Mouse (Mus musculus): Measurements from ENCODE around the gene Cbfa2t3. TPM values are rescaled to one million over a fixed set of nuclear protein-coding genes. Genes with fewer than 3 reads are reported as not detected.

The Cbfa2t3 gene
- polyA plus RNA-seq, 2 experiments, result 1.9 to 3.3 TPM

DNA sequence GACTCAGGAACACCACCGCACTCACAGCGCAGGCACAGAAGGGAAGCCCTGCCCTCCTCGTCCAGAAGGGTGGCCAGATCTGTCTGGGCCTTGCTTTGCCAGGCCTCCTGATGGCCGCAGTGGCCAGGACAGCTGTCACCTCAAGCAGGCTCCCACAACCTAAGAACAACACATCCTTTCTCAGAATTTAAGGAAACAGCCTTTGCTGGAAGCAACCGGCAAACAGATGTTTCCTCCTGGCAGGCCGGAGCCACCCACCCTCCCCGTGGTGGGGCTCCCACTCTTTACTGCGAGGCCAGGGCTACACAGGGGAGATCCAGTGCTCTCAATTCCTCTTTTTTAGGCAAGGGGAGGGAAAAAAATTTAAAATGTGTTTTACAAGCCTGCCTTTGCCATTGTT lies 33.7 kb downstream of the Cbfa2t3 start:
- Histone ChIP-seq H3K9ac (replicated peaks) (no peak overlapping the region), H3K36me3 (replicated peaks; ENCODE audit: control insufficient read depth, insufficient read depth, low read depth) (no peaks in the 10 kb centered on the region), H3K27me3 (ENCODE audit: control insufficient read depth, insufficient read depth, low read length) (no peaks in the 10 kb centered on the region), H3K9me3 (ENCODE audit: control insufficient read depth, low read length) (no peaks in the 10 kb centered on the region), H3K4me3 (ENCODE audit: insufficient read depth in 1 of 2, low read depth in 2 of 2, low read length in 2 of 2) (no peak overlapping the region), H3K4me2 (ENCODE audit: low read depth) (no peak overlapping the region), H3K27ac (no peak overlapping the region), H3K4me1 (replicated peaks; ENCODE audit: control insufficient read depth in 2 of 2, insufficient read depth in 2 of 2, low read length in 1 of 2) (peaks cover 20 to 26% of the 10 kb centered on the region in 2 experiments)
- 49% methylated on average over 8 of the region's 8 CpGs for WGBS (ENCODE audit: insufficient replicate concordance)
- DNase-seq (ENCODE audit: low read depth in 3 of 3, low spot score in 3 of 3), result no peak
- TF ChIP-seq EP300 (IDR thresholded peaks at IDR 0.05; ENCODE audit: low read depth) (no peak), CTCF (IDR thresholded peaks at IDR 0.05; ENCODE audit: low read depth) (no peak)
- ATAC-seq (ENCODE audit: insufficient read depth), result no peak

GRCm38 (mm10) chr8:122663670-122664069 lies 35.2 kb downstream of the Cbfa2t3 start:
- H3K27ac ChIP-seq, result no peak overlapping the region
- no peak for ATAC-seq (ENCODE audit: insufficient read depth)
- no peak for TF ChIP-seq CTCF (IDR thresholded peaks at IDR 0.05; ENCODE audit: low read depth)
- TF ChIP-seq EP300 (IDR thresholded peaks at IDR 0.05; ENCODE audit: low read depth), result no peak

DNA sequence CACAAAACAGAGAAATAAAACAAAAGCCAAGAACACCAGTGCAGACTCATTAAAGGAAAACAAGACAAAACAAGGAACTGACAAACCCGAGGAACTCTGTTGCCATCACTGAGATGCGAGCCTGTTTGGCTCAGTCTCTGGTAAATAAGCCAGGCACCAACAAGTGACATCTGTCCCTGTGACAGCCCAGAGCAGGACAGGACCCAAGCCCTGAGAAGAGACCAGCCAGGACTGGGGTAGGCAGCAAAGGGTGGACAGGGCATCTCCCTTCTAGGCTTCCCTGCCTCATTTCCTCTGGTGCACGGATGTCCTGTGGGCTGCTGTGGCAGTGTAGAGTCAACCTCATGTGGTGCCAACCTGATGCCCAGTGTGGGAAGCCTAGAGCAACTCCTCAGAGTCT lies 35.8 kb downstream of the Cbfa2t3 start:
- no peak for ATAC-seq (ENCODE audit: insufficient read depth)
- 60% methylated on average over 3 of the region's 3 CpGs for WGBS (ENCODE audit: insufficient replicate concordance)
- no peak overlapping the region for H3K4me2 ChIP-seq (ENCODE audit: low read depth)
- no peak overlapping the region for H3K4me3 ChIP-seq (ENCODE audit: insufficient read depth in 1 of 2, low read depth in 2 of 2, low read length in 2 of 2)
- no peaks in the 10 kb centered on the region for H3K27me3 ChIP-seq (ENCODE audit: control insufficient read depth, insufficient read depth, low read length)
- H3K9ac ChIP-seq (replicated peaks), result no peak overlapping the region
- no peak for DNase-seq (ENCODE audit: low read depth in 3 of 3, low spot score in 3 of 3)
- H3K36me3 ChIP-seq (replicated peaks; ENCODE audit: control insufficient read depth, insufficient read depth, low read depth), result no peaks in the 10 kb centered on the region
- TF ChIP-seq EP300 (IDR thresholded peaks at IDR 0.05; ENCODE audit: low read depth), result no peak
- TF ChIP-seq CTCF (IDR thresholded peaks at IDR 0.05; ENCODE audit: low read depth), result no peak
- peaks cover 20 to 26% of the 10 kb centered on the region in 2 experiments for H3K4me1 ChIP-seq (replicated peaks; ENCODE audit: control insufficient read depth in 2 of 2, insufficient read depth in 2 of 2, low read length in 1 of 2)
- H3K9me3 ChIP-seq (ENCODE audit: control insufficient read depth, low read length), result no peaks in the 10 kb centered on the region
- no peak overlapping the region for H3K27ac ChIP-seq

More at GRCm38 (mm10) chr8:122663670-122664069, 35.2 kb downstream of the Cbfa2t3 start:
- Histone ChIP-seq H3K9ac (replicated peaks) (no peak overlapping the region), H3K4me2 (ENCODE audit: low read depth) (no peak overlapping the region), H3K4me1 (replicated peaks; ENCODE audit: control insufficient read depth in 2 of 2, insufficient read depth in 2 of 2, low read length in 1 of 2) (peaks cover 20 to 26% of the 10 kb centered on the region in 2 experiments), H3K27me3 (ENCODE audit: control insufficient read depth, insufficient read depth, low read length) (no peaks in the 10 kb centered on the region), H3K9me3 (ENCODE audit: control insufficient read depth, low read length) (no peaks in the 10 kb centered on the region), H3K4me3 (ENCODE audit: insufficient read depth in 1 of 2, low read depth in 2 of 2, low read length in 2 of 2) (no peak overlapping the region), H3K36me3 (replicated peaks; ENCODE audit: control insufficient read depth, insufficient read depth, low read depth) (no peaks in the 10 kb centered on the region)
- no peak for DNase-seq (ENCODE audit: low read depth in 3 of 3, low spot score in 3 of 3)
- WGBS (ENCODE audit: insufficient replicate concordance), result 71% methylated on average over 5 of the region's 5 CpGs

GRCm38 (mm10) chr8:122661894-122662293 lies 37.0 kb downstream of the Cbfa2t3 start:
- Histone ChIP-seq H3K9me3 (ENCODE audit: control insufficient read depth, low read length) (no peaks in the 10 kb centered on the region), H3K9ac (replicated peaks) (no peak overlapping the region), H3K4me3 (ENCODE audit: insufficient read depth in 1 of 2, low read depth in 2 of 2, low read length in 2 of 2) (no peak overlapping the region), H3K27me3 (ENCODE audit: control insufficient read depth, insufficient read depth, low read length) (no peaks in the 10 kb centered on the region), H3K4me1 (replicated peaks; ENCODE audit: control insufficient read depth in 2 of 2, insufficient read depth in 2 of 2, low read length in 1 of 2) (peaks cover 13 to 16% of the 10 kb centered on the region in 2 experiments), H3K4me2 (ENCODE audit: low read depth) (no peak overlapping the region), H3K36me3 (replicated peaks; ENCODE audit: control insufficient read depth, insufficient read depth, low read depth) (no peaks in the 10 kb centered on the region), H3K27ac (no peak overlapping the region)
- DNase-seq (ENCODE audit: low read depth in 3 of 3, low spot score in 3 of 3) (no peak), ATAC-seq (ENCODE audit: insufficient read depth) (no peak)
- TF ChIP-seq CTCF (IDR thresholded peaks at IDR 0.05; ENCODE audit: low read depth) (no peak), EP300 (IDR thresholded peaks at IDR 0.05; ENCODE audit: low read depth) (no peak)
- WGBS (ENCODE audit: insufficient replicate concordance), result 78% methylated on average over 2 of the region's 2 CpGs

DNA sequence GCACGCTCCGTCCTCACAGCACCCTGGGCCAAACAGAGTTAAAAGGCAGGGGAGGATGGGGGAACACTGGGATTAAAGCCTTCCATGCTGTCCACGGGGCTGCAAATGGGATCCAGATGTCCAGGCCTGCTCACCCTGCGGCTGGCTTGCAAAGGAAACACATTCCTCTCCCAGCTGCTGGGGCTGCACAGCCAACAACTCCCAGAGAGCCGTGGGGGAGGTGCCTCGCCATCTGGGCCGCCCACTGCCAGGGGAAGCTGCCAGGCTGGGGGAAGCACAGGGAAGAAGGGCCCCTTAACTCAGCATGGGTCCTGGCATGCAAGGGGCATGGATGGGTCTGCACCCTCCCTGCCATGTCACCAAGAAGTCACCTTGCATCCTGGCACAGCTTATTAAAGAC lies 37.8 kb downstream of the Cbfa2t3 start:
- H3K9me3 ChIP-seq (ENCODE audit: control insufficient read depth, low read length), result no peaks in the 10 kb centered on the region
- H3K9ac ChIP-seq (replicated peaks), result no peak overlapping the region
- H3K36me3 ChIP-seq (replicated peaks; ENCODE audit: control insufficient read depth, insufficient read depth, low read depth), result no peaks in the 10 kb centered on the region
- 75% methylated on average over 7 of the region's 7 CpGs for WGBS (ENCODE audit: insufficient replicate concordance)
- ATAC-seq (ENCODE audit: insufficient read depth), result no peak
- H3K4me2 ChIP-seq (ENCODE audit: low read depth), result no peak overlapping the region
- H3K27ac ChIP-seq, result no peak overlapping the region
- H3K27me3 ChIP-seq (ENCODE audit: control insufficient read depth, insufficient read depth, low read length), result no peaks in the 10 kb centered on the region
- H3K4me3 ChIP-seq (ENCODE audit: insufficient read depth in 1 of 2, low read depth in 2 of 2, low read length in 2 of 2), result no peak overlapping the region
- TF ChIP-seq EP300 (IDR thresholded peaks at IDR 0.05; ENCODE audit: low read depth) (no peak), CTCF (IDR thresholded peaks at IDR 0.05; ENCODE audit: low read depth) (no peak)
- DNase-seq (ENCODE audit: low read depth in 3 of 3, low spot score in 3 of 3), result no peak
- peaks cover 5 to 9% of the 10 kb centered on the region in 2 experiments for H3K4me1 ChIP-seq (replicated peaks; ENCODE audit: control insufficient read depth in 2 of 2, insufficient read depth in 2 of 2, low read length in 1 of 2)

Data from liver, embryonic 14.5 days (tissue).